Mouse (Mus musculus) kidney, postnatal 0 days (tissue): ENCODE measurements around the gene Ess2. TPM values are rescaled to one million over a fixed set of nuclear protein-coding genes. Genes with fewer than 3 reads are reported as not detected.
"Not testable (repeated sequence)": the region's sequence is repeated elsewhere in the genome, so short reads cannot be mapped to it uniquely, and the experiment has no call there.

Source experiments
- ATAC-seq: fragments of 200-750 bp; cut with Nextera tagmentation; replicated peaks from 2 replicates; pipeline ENCODE4 v1.8.0; 2017; ENCODE audit warnings: low read depth, moderate number of reproducible peaks, moderate TSS enrichment, moderate library complexity; ENCODE audit not compliant: low FRiP score
- DNase-seq: peaks from one replicate; pipeline ENCODE4 v3.0.0-alpha.2; 2016; ENCODE audit warnings: low spot score
- H3K27ac ChIP-seq: fragments of 300-500 bp; sonication (generic); 2 replicates; pipeline ENCODE4 v1.5.1; 2014; ENCODE audit warnings: mild to moderate bottlenecking
- H3K27me3 ChIP-seq: fragments of 300-500 bp; sonication (generic); 2 replicates; pipeline ENCODE4 v1.6.1; 2014; ENCODE audit warnings: low read length, mixed read lengths; ENCODE audit not compliant: insufficient read depth
- H3K36me3 ChIP-seq: fragments of 300-500 bp; sonication (generic); 2 replicates; pipeline ENCODE4 v1.6.1; 2014; ENCODE audit warnings: low read length, mixed read lengths; ENCODE audit not compliant: insufficient read depth
- H3K4me1 ChIP-seq: fragments of 300-500 bp; sonication (generic); replicated peaks from 2 replicates; pipeline ENCODE4 v1.6.1; 2014; ENCODE audit warnings: antibody characterized with exemption, low read length, mixed read lengths; ENCODE audit not compliant: insufficient read depth
- H3K4me2 ChIP-seq: fragments of 300-500 bp; sonication (generic); 2 replicates; pipeline ENCODE4 v1.6.1; 2014; ENCODE audit warnings: mild to moderate bottlenecking, low read length, moderate library complexity, mixed read lengths
- H3K4me3 ChIP-seq: fragments of 300-500 bp; sonication (generic); replicated peaks from 2 replicates; pipeline ENCODE4 v1.5.1; 2014; ENCODE audit warnings: low read depth, low read length
- H3K9ac ChIP-seq: fragments of 300-500 bp; sonication (generic); 2 replicates; pipeline ENCODE4 v1.6.1; 2014; ENCODE audit warnings: low read depth, low read length
- H3K9me3 ChIP-seq: fragments of 300-500 bp; sonication (generic); replicated peaks from 2 replicates; pipeline ENCODE4 v1.6.1; 2016; ENCODE audit warnings: low read length, inconsistent platforms, mixed read lengths
- CTCF ChIP-seq: IDR thresholded peaks from 2 replicates; pipeline ENCODE4 v1.5.1; 2016; ENCODE audit warnings: antibody characterized with exemption, low read depth, mild to moderate bottlenecking, moderate library complexity
- WGBS: fragments of 180-500 bp; shearing (Covaris S2); extraction: QIAGEN DNeasy Blood & Tissue Kit; methylation state at CpG from one replicate; pipeline ENCODE4 v1.1.7; 2014; 5-methylcytosine and 5-hydroxymethylcytosine counted together
- polyA plus RNA-seq: library from polyadenylated mRNA; unstranded; fragments of >200 nt; fragmentation: Nextera tagmentation; extraction: Ambion mirVana; gene quantifications from 2 replicates; pipeline ENCODE4 v1.2.1, GENCODE M21; 2015

The Ess2 gene
- 27.6 and 28.1 TPM in 2 replicates for polyA plus RNA-seq

DNA sequence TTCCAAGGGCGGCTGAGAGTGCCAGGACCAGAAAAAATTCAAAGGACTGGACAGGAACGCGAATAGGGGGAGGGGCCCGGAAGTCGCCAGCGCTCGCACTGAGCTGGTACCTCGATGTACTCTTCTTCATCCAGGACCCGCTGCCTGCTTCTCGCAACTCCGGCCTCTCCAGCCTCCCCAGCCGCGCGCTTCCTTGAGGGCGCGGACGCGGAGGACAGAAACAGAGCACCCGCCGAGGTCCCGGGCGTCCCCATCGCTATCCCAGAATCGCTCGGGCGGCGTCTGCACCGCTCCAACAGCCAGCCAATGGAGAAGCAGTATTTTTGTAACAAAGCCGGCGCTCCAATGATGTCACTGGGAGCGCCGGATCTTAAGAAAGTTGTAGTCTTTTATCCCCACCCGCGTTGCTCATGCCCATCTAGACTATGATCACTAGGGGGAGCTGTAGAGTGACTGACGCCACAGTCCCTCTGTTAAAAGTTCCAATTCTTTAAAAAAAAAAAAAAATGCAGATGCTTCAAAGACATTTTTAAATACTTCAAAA, at the start of gene Ess2:
Gene Ess2, minus strand, starts transcription at position 297 of the 544 bp plus-strand sequence.
- H3K36me3 ChIP-seq: peaks cover 26% of the 10 kb centered on the region
- peak; percentile 85 for TF ChIP-seq CTCF
- H3K4me1 ChIP-seq: peaks cover 11% of the 10 kb centered on the region
- ATAC-seq (peak; percentile 94), DNase-seq (peak; percentile 99)
- H3K27me3 ChIP-seq: peaks cover 42% of the 10 kb centered on the region
- H3K27ac ChIP-seq: no peak within 1 kb of the TSS
- peak within 1 kb of the TSS; percentile 74 for H3K9ac ChIP-seq
- WGBS: 1% methylated on average over 35 of the region's 35 CpGs
- H3K4me2 ChIP-seq: peak within 1 kb of the TSS; percentile 52
- peak within 1 kb of the TSS; percentile 85 for H3K4me3 ChIP-seq
- no peaks in the 10 kb centered on the region for H3K9me3 ChIP-seq

- H3K4me1 ChIP-seq, ATAC-seq: not testable (repeated sequence)
- WGBS: 99% methylated on average over 16 of the region's 17 CpGs
Observed at GRCm38 (mm10) chr16:17956052-17956638, 45.0 kb upstream of the Ess2 start.

DNA sequence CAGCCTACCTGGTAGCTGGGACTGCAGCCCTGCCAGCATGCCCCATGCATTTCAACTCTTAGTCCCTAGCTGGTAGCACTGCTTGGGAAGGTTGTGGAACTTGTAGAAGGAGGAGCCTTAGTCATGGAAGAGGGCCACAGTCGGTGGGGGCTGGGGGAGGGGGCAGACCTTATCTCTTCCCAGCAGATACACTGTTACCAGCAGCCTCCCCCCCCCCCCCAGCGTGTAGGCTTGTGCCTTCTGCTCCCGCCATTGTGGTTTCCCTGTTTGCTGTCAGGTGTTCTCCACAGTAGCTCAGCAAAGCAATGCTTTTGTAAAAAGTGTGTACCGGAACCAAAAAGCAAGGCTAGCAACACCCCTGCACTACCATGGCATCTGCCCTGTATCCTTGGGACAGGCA, 40.5 kb upstream of the Ess2 start:
- Histone ChIP-seq H3K9me3 (no peaks in the 10 kb centered on the region), H3K4me2 (no peak overlapping the region), H3K4me1 (no peaks in the 10 kb centered on the region), H3K4me3 (no peak overlapping the region), H3K27me3 (no peaks in the 10 kb centered on the region), H3K36me3 (no peaks in the 10 kb centered on the region), H3K9ac (no peak overlapping the region), H3K27ac (no peak overlapping the region)
- no peak for TF ChIP-seq CTCF
- 97% methylated on average over 4 of the region's 4 CpGs for WGBS
- ATAC-seq (no peak), DNase-seq (no peak)

More at GRCm38 (mm10) chr16:17956052-17956638, 45.0 kb upstream of the Ess2 start:
- not testable (repeated sequence) for H3K4me2 ChIP-seq, H3K27me3 ChIP-seq, H3K9me3 ChIP-seq, H3K36me3 ChIP-seq, H3K27ac ChIP-seq, H3K4me3 ChIP-seq, DNase-seq, H3K9ac ChIP-seq

DNA sequence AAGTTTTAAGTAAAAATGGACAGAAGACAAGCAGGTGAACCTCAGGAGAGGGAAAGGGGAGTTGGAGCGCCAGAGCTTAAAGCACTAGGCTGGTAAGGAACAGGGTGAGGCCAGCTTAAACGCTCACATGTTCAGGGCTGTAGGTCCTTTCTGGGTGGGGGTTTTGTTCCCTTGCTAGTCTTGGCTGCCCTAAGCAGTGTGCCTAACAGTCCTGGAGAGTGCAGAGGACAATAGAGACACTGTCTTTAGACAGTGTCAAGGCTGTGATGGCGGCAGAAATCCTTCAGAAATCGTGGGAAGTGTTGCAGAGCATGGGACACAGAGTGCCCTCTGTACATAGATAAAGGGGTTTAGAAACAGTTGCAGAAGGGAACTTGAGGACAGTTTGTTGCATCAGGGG, 38.9 kb upstream of the Ess2 start:
- ATAC-seq (no peak), DNase-seq (no peak)
- H3K36me3 ChIP-seq: no peaks in the 10 kb centered on the region
- no peak overlapping the region for H3K4me3 ChIP-seq
- no peaks in the 10 kb centered on the region for H3K9me3 ChIP-seq
- H3K4me2 ChIP-seq: no peak overlapping the region
- H3K27me3 ChIP-seq: no peaks in the 10 kb centered on the region
- H3K9ac ChIP-seq: no peak overlapping the region
- TF ChIP-seq CTCF: no peak
- 77% methylated on average over 4 of the region's 4 CpGs for WGBS
- no peaks in the 10 kb centered on the region for H3K4me1 ChIP-seq
- no peak overlapping the region for H3K27ac ChIP-seq

GRCm38 (mm10) chr16:17949421-17949877, 38.3 kb upstream of the Ess2 start:
- Histone ChIP-seq H3K27ac (no peak overlapping the region), H3K4me2 (no peak overlapping the region), H3K9me3 (no peaks in the 10 kb centered on the region), H3K27me3 (no peaks in the 10 kb centered on the region), H3K4me3 (no peak overlapping the region), H3K4me1 (no peaks in the 10 kb centered on the region), H3K36me3 (no peaks in the 10 kb centered on the region), H3K9ac (no peak overlapping the region)
- ATAC-seq (no peak), DNase-seq (no peak)
- WGBS: 31% methylated on average over 2 of the region's 2 CpGs
- no peak for TF ChIP-seq CTCF

DNA sequence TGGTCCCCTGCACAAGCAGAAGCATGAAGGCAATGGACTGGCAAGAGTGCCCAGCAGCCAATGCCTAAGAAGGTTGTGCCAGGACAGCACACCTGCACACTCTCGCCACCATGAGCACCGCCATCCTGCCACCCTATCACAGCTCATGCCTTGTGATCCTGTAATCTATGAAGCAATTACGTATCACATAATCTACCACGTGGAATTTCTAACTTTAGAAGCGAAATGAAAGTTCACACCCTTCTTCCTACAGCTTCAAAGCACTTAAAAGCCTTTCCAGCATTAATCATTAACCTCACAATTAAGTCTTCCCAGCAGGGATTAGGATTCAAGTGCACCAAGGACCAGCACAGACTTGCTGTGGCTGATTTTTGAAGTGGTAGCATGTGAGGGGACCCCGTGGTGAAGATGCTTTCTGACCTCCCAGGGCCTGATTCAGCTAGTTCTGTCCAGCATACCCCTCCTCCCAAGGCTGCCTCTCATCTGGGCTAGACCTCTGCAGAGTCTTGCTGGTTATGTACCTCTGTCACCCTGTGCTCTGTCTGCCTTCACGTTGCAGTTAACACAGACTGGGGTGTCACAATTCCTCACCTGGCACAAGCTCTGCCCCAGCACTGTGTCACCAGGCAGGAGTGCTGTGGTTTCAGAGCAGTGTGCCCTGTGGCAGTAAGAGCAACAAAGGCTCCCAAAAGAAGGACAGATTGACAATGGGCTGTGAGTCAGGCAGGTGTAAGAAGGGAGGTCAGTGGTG, 34.1 kb upstream of the Ess2 start:
- DNase-seq: peak; percentile 28
- H3K27ac ChIP-seq: peak overlapping the region; percentile 71
- no peak for TF ChIP-seq CTCF
- H3K4me2 ChIP-seq: no peak overlapping the region
- no peaks in the 10 kb centered on the region for H3K9me3 ChIP-seq
- peak; percentile 89 for ATAC-seq
- no peaks in the 10 kb centered on the region for H3K4me1 ChIP-seq
- no peaks in the 10 kb centered on the region for H3K27me3 ChIP-seq
- WGBS: 39% methylated on average over 7 of the region's 7 CpGs
- no peaks in the 10 kb centered on the region for H3K36me3 ChIP-seq
- no peak overlapping the region for H3K4me3 ChIP-seq
- H3K9ac ChIP-seq: no peak overlapping the region
